Mouse (Mus musculus): ENCODE results near the gene Oas1g. TPM values are rescaled to one million over a fixed set of nuclear protein-coding genes. Genes with fewer than 3 reads are reported as not detected.
"Not testable (repeated sequence)": the region's sequence is repeated elsewhere in the genome, so short reads cannot be mapped to it uniquely, and the experiment has no call there.

Oas1g gene
- polyA plus RNA-seq, 1 experiment = not detected

GRCm38 (mm10) chr5:120892243-120892660 lies 4.8 kb upstream of the Oas1g start:
- TF ChIP-seq CTCF (IDR thresholded peaks at IDR 0.05; ENCODE audit: control insufficient read depth, insufficient read depth, insufficient replicate concordance, low read depth, low read length) (no peak), POLR2A (IDR thresholded peaks at IDR 0.05; ENCODE audit: control insufficient read depth, low read depth, low read length) (no peak)
- H3K27ac ChIP-seq (ENCODE audit: control insufficient read depth, insufficient read depth, low read depth, low read length) = no peak overlapping the region
- H3K36me3 ChIP-seq (ENCODE audit: control insufficient read depth, insufficient read depth, low read length) = no peaks in the 10 kb centered on the region
- H3K27me3 ChIP-seq (ENCODE audit: control insufficient read depth, insufficient read depth, low read length) = no peaks in the 10 kb centered on the region
- H3K4me3 ChIP-seq (ENCODE audit: control insufficient read depth, low read depth, low read length) = no peak overlapping the region
- no peaks in the 10 kb centered on the region for H3K4me1 ChIP-seq (ENCODE audit: control insufficient read depth, insufficient read depth, low read length)

- H3K27me3 ChIP-seq (ENCODE audit: control insufficient read depth, insufficient read depth, low read length); H3K4me3 ChIP-seq (ENCODE audit: control insufficient read depth, low read depth, low read length); H3K36me3 ChIP-seq (ENCODE audit: control insufficient read depth, insufficient read depth, low read length); H3K27ac ChIP-seq (ENCODE audit: control insufficient read depth, insufficient read depth, low read depth, low read length); H3K4me1 ChIP-seq (ENCODE audit: control insufficient read depth, insufficient read depth, low read length): not testable (repeated sequence)
Measured at GRCm38 (mm10) chr5:120891566-120892242, 4.3 kb upstream of the Oas1g start.

GRCm38 (mm10) chr5:120890991-120891390 lies 3.6 kb upstream of the Oas1g start:
- TF ChIP-seq POLR2A (IDR thresholded peaks at IDR 0.05; ENCODE audit: control insufficient read depth, low read depth, low read length) = no peak
- H3K27ac ChIP-seq (ENCODE audit: control insufficient read depth, insufficient read depth, low read depth, low read length) = no peak overlapping the region
- H3K4me1 ChIP-seq (ENCODE audit: control insufficient read depth, insufficient read depth, low read length) = no peaks in the 10 kb centered on the region
- no peak overlapping the region for H3K4me3 ChIP-seq (ENCODE audit: control insufficient read depth, low read depth, low read length)
- no peaks in the 10 kb centered on the region for H3K36me3 ChIP-seq (ENCODE audit: control insufficient read depth, insufficient read depth, low read length)
- H3K27me3 ChIP-seq (ENCODE audit: control insufficient read depth, insufficient read depth, low read length) = no peaks in the 10 kb centered on the region

DNA sequence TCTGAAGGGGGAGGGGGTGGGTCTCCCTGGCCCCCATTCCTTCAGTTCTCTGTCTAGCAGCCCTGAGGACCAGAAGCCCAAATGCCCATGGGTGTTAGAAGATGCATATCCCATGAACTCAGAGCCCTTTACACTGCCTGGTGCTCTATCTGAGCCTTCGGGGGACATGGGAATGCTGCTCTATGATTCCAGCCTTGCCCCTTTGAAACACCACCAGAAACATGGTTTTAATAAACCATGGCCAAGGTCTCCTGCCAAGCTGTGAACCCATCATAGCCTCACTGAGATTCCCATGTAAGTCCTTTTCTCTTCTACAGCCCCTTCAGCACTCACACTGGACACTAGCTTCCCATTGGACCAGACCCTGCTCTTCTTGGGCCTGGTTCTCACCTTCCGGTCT lies 2.6 kb upstream of the Oas1g start:
- H3K27me3 ChIP-seq (ENCODE audit: control insufficient read depth, insufficient read depth, low read length) = no peaks in the 10 kb centered on the region
- no peaks in the 10 kb centered on the region for H3K36me3 ChIP-seq (ENCODE audit: control insufficient read depth, insufficient read depth, low read length)
- H3K27ac ChIP-seq (ENCODE audit: control insufficient read depth, insufficient read depth, low read depth, low read length) = no peak overlapping the region
- H3K4me1 ChIP-seq (ENCODE audit: control insufficient read depth, insufficient read depth, low read length) = no peaks in the 10 kb centered on the region
- no peak for TF ChIP-seq POLR2A (IDR thresholded peaks at IDR 0.05; ENCODE audit: control insufficient read depth, low read depth, low read length)
- no peak for TF ChIP-seq CTCF (IDR thresholded peaks at IDR 0.05; ENCODE audit: control insufficient read depth, insufficient read depth, insufficient replicate concordance, low read depth, low read length)
- H3K4me3 ChIP-seq (ENCODE audit: control insufficient read depth, low read depth, low read length) = no peak overlapping the region

DNA sequence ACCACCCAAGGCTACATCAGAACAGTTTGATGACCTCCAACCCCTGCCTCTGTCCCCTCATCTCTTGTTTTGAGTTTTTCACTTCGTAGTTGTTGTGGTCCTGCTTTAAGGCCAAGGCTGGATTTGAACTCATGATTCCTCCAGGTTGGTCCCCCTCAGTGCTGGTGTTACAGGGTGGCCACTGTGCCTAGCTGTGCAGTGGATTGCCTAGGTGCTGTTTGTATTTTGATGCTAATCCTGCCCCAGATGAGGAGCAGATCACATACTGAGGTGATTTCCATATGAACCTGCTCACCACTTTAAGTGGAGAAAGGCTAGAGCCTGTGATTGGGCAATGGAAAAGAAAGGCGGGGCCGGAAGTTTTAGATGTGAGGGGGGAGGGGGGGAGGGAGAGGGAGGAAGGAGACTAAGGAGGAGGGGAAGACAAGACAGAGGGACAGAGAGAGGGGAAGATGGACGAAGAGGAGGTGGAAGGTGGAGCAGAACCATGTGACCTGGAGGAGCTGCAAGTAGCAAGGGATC lies 942 bp upstream of the Oas1g start:
- not testable (repeated sequence) for H3K4me3 ChIP-seq (ENCODE audit: control insufficient read depth, low read depth, low read length); H3K27ac ChIP-seq (ENCODE audit: control insufficient read depth, insufficient read depth, low read depth, low read length); H3K4me1 ChIP-seq (ENCODE audit: control insufficient read depth, insufficient read depth, low read length); H3K27me3 ChIP-seq (ENCODE audit: control insufficient read depth, insufficient read depth, low read length); H3K36me3 ChIP-seq (ENCODE audit: control insufficient read depth, insufficient read depth, low read length)

- H3K4me1 ChIP-seq (ENCODE audit: control insufficient read depth, insufficient read depth, low read length) = no peaks in the 10 kb centered on the region
- no peak overlapping the region for H3K4me3 ChIP-seq (ENCODE audit: control insufficient read depth, low read depth, low read length)
- no peaks in the 10 kb centered on the region for H3K36me3 ChIP-seq (ENCODE audit: control insufficient read depth, insufficient read depth, low read length)
- TF ChIP-seq CTCF (IDR thresholded peaks at IDR 0.05; ENCODE audit: control insufficient read depth, insufficient read depth, insufficient replicate concordance, low read depth, low read length) (no peak), POLR2A (IDR thresholded peaks at IDR 0.05; ENCODE audit: control insufficient read depth, low read depth, low read length) (no peak)
- H3K27ac ChIP-seq (ENCODE audit: control insufficient read depth, insufficient read depth, low read depth, low read length) = no peak overlapping the region
- no peaks in the 10 kb centered on the region for H3K27me3 ChIP-seq (ENCODE audit: control insufficient read depth, insufficient read depth, low read length)
Measured at GRCm38 (mm10) chr5:120887831-120888230, 418 bp upstream of the Oas1g start.

DNA sequence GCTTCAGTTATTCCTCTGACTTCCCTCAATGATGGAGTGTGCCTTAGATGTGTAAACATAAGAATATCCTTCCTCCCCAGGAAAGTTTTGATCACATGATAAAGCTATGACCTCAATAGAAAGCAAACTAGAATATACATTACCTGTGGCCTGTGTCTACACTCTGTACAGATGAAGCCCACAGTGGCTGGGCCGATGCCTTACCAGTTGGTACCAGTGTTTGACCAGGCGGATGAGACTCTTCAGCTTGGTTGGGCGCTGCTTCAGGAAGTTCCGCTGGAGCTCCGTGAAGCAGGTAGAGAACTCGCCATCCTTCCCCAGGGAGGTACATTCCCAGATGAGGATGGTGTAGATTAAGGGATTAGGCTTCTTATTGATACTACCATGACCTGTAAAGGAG lies 5.7 kb downstream of the Oas1g start:
- H3K36me3 ChIP-seq (ENCODE audit: control insufficient read depth, insufficient read depth, low read length); H3K4me1 ChIP-seq (ENCODE audit: control insufficient read depth, insufficient read depth, low read length); H3K4me3 ChIP-seq (ENCODE audit: control insufficient read depth, low read depth, low read length); H3K27ac ChIP-seq (ENCODE audit: control insufficient read depth, insufficient read depth, low read depth, low read length); H3K27me3 ChIP-seq (ENCODE audit: control insufficient read depth, insufficient read depth, low read length): not testable (repeated sequence)

- not testable (repeated sequence) for H3K4me1 ChIP-seq (ENCODE audit: control insufficient read depth, insufficient read depth, low read length); H3K36me3 ChIP-seq (ENCODE audit: control insufficient read depth, insufficient read depth, low read length); H3K27ac ChIP-seq (ENCODE audit: control insufficient read depth, insufficient read depth, low read depth, low read length); H3K27me3 ChIP-seq (ENCODE audit: control insufficient read depth, insufficient read depth, low read length); H3K4me3 ChIP-seq (ENCODE audit: control insufficient read depth, low read depth, low read length)
Measured at GRCm38 (mm10) chr5:120878803-120879202, 8.6 kb downstream of the Oas1g start.

GRCm38 (mm10) chr5:120877407-120877806 lies 10.0 kb downstream of the Oas1g start:
- not testable (repeated sequence) for H3K36me3 ChIP-seq (ENCODE audit: control insufficient read depth, insufficient read depth, low read length); H3K27ac ChIP-seq (ENCODE audit: control insufficient read depth, insufficient read depth, low read depth, low read length); H3K27me3 ChIP-seq (ENCODE audit: control insufficient read depth, insufficient read depth, low read length); H3K4me1 ChIP-seq (ENCODE audit: control insufficient read depth, insufficient read depth, low read length); H3K4me3 ChIP-seq (ENCODE audit: control insufficient read depth, low read depth, low read length)

DNA sequence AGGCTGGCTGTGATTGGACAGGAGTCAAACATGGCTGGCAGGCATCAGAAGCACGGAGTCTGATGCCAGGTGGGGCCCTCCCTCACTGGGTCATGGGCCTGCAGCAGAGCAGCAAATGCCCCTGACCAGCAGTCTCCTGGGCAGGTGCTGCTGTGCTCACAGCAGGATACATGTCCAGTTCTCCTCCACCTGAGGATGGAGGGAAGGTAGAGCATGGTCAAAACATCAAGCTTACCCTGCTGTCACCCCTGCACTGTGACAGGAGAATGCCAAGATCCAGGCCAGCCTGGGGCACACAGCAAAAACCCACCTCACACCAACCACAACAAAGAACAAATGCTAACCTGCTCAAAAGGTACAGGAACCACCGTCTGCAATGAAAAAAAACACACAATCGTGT lies 10.6 kb downstream of the Oas1g start:
- H3K4me1 ChIP-seq (ENCODE audit: control insufficient read depth, insufficient read depth, low read length); H3K36me3 ChIP-seq (ENCODE audit: control insufficient read depth, insufficient read depth, low read length); H3K27ac ChIP-seq (ENCODE audit: control insufficient read depth, insufficient read depth, low read depth, low read length); H3K27me3 ChIP-seq (ENCODE audit: control insufficient read depth, insufficient read depth, low read length); H3K4me3 ChIP-seq (ENCODE audit: control insufficient read depth, low read depth, low read length): not testable (repeated sequence)

Measured in testis, adult 2 months (tissue).